Mouse (Mus musculus): Measurements from ENCODE around the gene Sept1. TPM values are rescaled to one million over a fixed set of nuclear protein-coding genes. Genes with fewer than 3 reads are reported as not detected.
"Not testable (repeated sequence)": the region's sequence is repeated elsewhere in the genome, so short reads cannot be mapped to it uniquely, and the experiment has no call there.

Sept1 gene
- total and polyA plus RNA-seq, 3 experiments, result 30.6 to 116 TPM; not detected in 1

DNA sequence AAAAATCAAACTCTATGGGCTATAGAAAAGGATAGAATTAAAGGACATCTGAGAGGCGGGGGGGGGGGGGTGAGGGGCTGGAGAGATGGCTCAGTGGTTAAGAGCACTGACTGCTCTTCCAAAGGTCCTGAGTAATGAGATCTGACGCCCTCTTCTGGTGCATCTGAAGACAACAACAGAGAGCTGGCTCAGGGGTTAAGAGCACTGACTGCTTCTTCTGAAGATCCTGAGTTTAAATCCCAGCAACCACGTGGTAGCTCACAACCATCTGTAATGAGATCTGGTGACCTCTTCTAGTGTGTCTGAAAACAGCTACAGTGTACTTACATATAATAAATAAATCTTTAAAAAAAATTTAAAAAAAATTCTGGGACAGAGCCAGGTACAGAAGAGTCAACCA, 51.2 kb downstream of the Sept1 start:
- H3K36me3 ChIP-seq (ENCODE audit: control insufficient read depth in 1 of 2, insufficient read depth in 2 of 2, low read length in 2 of 2), result peaks cover 0 to 53% of the 10 kb centered on the region in 2 experiments; a peak in 2 of 4 replicates
- H3K9me3 ChIP-seq (replicated peaks; ENCODE audit: insufficient read depth, low read length); H3K4me3 ChIP-seq (ENCODE audit: control insufficient read depth in 1 of 2, insufficient read depth in 1 of 2, low read depth in 2 of 2, low read length in 2 of 2); H3K27me3 ChIP-seq (ENCODE audit: control insufficient read depth in 1 of 2, insufficient read depth in 2 of 2, low read length in 2 of 2); H3K79me2 ChIP-seq (ENCODE audit: control insufficient read depth, insufficient read depth, low read length, poor library complexity); H3K9ac ChIP-seq (ENCODE audit: control insufficient read depth, low read depth, low read length, poor library complexity, severe bottlenecking): not testable (repeated sequence)
- H3K27ac ChIP-seq (ENCODE audit: control insufficient read depth, low read depth, low read length), result peak overlapping the region; percentile 92; the same call in 1 of the 2 replicates
- H3K4me1 ChIP-seq (ENCODE audit: control insufficient read depth in 1 of 2, insufficient read depth in 2 of 2, low read length in 2 of 2), result peaks cover 36 to 51% of the 10 kb centered on the region in 2 experiments
- peak; percentile 42; the same call in 1 of the 2 replicates for TF ChIP-seq USF1 (IDR thresholded peaks at IDR 0.05; ENCODE audit: low read depth, low read length)
- TF ChIP-seq SMC3 (IDR thresholded peaks at IDR 0.05; ENCODE audit: low read depth, low read length), result peak; percentile 36
- TF ChIP-seq MYC (IDR thresholded peaks at IDR 0.05; ENCODE audit: low read depth, low read length), result peak; percentile 61
- TF ChIP-seq MXI1 (IDR thresholded peaks at IDR 0.05; ENCODE audit: low read depth, low read length), result peak; percentile 94
- peak; percentile 46 for TF ChIP-seq MAX (IDR thresholded peaks at IDR 0.05; ENCODE audit: low read length)
- TF ChIP-seq RAD21 (IDR thresholded peaks at IDR 0.05; ENCODE audit: low read depth, low read length), result peak; percentile 40
- TF ChIP-seq CTCF (IDR thresholded peaks at IDR 0.05 in 2 of 3, conservative IDR thresholded peaks at IDR 0.05 in 1 of 3; ENCODE audit: control insufficient read depth in 1 of 3, insufficient read depth in 1 of 3, low read depth in 2 of 3, low read length in 3 of 3, poor library complexity in 1 of 3, severe bottlenecking in 1 of 3), result peak; percentile 24 to 50 (median 39); a peak in 5 of 6 replicates
- peak; percentile 75 for DNase-seq (ENCODE audit: low read depth, low spot score)

DNA sequence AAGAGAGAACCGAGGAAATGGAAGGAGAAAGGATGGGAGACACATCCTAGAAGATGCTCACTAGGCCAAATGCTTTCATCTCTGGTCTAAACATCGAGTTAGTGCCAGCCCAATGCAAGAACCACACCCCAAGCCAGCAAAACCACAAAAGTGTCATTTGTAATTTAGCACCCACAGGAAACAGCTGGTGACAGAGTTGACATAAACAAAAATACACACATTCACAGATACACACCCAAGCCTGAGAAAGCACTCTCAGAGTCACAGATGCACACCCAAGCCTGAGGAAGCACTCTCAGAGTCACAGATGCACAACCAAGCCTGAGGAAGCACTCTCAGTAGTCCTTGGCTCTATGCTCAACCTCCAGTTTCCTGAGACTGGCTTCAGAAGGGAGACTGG, 52.1 kb downstream of the Sept1 start:
- H3K9ac ChIP-seq (ENCODE audit: control insufficient read depth, low read depth, low read length, poor library complexity, severe bottlenecking), result no peak overlapping the region; the same call in 1 of the 2 replicates
- H3K27ac ChIP-seq (ENCODE audit: control insufficient read depth, low read depth, low read length), result peak overlapping the region; percentile 63
- DNase-seq (ENCODE audit: low read depth, low spot score), result peak; percentile 78
- H3K4me3 ChIP-seq (ENCODE audit: control insufficient read depth in 1 of 2, insufficient read depth in 1 of 2, low read depth in 2 of 2, low read length in 2 of 2), result no peak overlapping the region
- no peaks in the 10 kb centered on the region for H3K27me3 ChIP-seq (ENCODE audit: control insufficient read depth in 1 of 2, insufficient read depth in 2 of 2, low read length in 2 of 2)
- H3K4me1 ChIP-seq (ENCODE audit: control insufficient read depth in 1 of 2, insufficient read depth in 2 of 2, low read length in 2 of 2), result peaks cover 36 to 51% of the 10 kb centered on the region in 2 experiments
- H3K36me3 ChIP-seq (ENCODE audit: control insufficient read depth in 1 of 2, insufficient read depth in 2 of 2, low read length in 2 of 2), result peaks cover 0 to 52% of the 10 kb centered on the region in 2 experiments; a peak in 2 of 4 replicates
- no peaks in the 10 kb centered on the region for H3K9me3 ChIP-seq (replicated peaks; ENCODE audit: insufficient read depth, low read length)
- no peaks in the 10 kb centered on the region; the same call in 1 of the 2 replicates for H3K79me2 ChIP-seq (ENCODE audit: control insufficient read depth, insufficient read depth, low read length, poor library complexity)
- peak; percentile 60 for TF ChIP-seq TCF12 (IDR thresholded peaks at IDR 0.05; ENCODE audit: low read depth, low read length)
- TF ChIP-seq JUND (IDR thresholded peaks at IDR 0.05; ENCODE audit: low read depth, low read length), result no peak
- no peak for TF ChIP-seq GABPA (IDR thresholded peaks at IDR 0.05; ENCODE audit: low read depth, low read length)
- TF ChIP-seq E2F4 (IDR thresholded peaks at IDR 0.05; ENCODE audit: borderline replicate concordance, low read depth, low read length), result no peak
- TF ChIP-seq HCFC1 (IDR thresholded peaks at IDR 0.05; ENCODE audit: low read depth, low read length), result peak; percentile 32; the same call in 1 of the 2 replicates
- no peak for TF ChIP-seq SMC3 (IDR thresholded peaks at IDR 0.05; ENCODE audit: low read depth, low read length)
- TF ChIP-seq NELFE (IDR thresholded peaks at IDR 0.05; ENCODE audit: low read depth, low read length), result no peak
- TF ChIP-seq SIN3A (IDR thresholded peaks at IDR 0.05; ENCODE audit: low read length), result peak; percentile 92
- no peak for TF ChIP-seq KAT2A (conservative IDR thresholded peaks at IDR 0.05; ENCODE audit: low read depth, low read length)
- 0 out of 2 replicates have a peak, but pooled peaks have one; percentile 0 for TF ChIP-seq ZC3H11A (IDR thresholded peaks at IDR 0.05; ENCODE audit: low read depth, low read length)
- TF ChIP-seq USF1 (IDR thresholded peaks at IDR 0.05; ENCODE audit: low read depth, low read length), result no peak
- TF ChIP-seq ZKSCAN1 (IDR thresholded peaks at IDR 0.05; ENCODE audit: low read depth, low read length), result no peak
- TF ChIP-seq MEF2A (IDR thresholded peaks at IDR 0.05; ENCODE audit: extremely low read depth, insufficient replicate concordance, low read depth, low read length, poor library complexity, severe bottlenecking), result 0 out of 2 replicates have a peak, but pooled peaks have one; percentile 26
- TF ChIP-seq ZMIZ1 (IDR thresholded peaks at IDR 0.05; ENCODE audit: low read depth, low read length), result no peak
- peak in 1 of 2 experiments; percentile 74; a peak in 2 of 4 replicates for TF ChIP-seq EP300 (IDR thresholded peaks at IDR 0.05; ENCODE audit: low read depth in 1 of 2, low read length in 2 of 2)
- peak; percentile 100 for TF ChIP-seq ETS1 (IDR thresholded peaks at IDR 0.05; ENCODE audit: low read depth, low read length)
- no peak for TF ChIP-seq CHD1 (IDR thresholded peaks at IDR 0.05; ENCODE audit: low read depth, low read length)
- no peak for TF ChIP-seq ELF1 (IDR thresholded peaks at IDR 0.05; ENCODE audit: low read depth, low read length)
- TF ChIP-seq TAL1 (IDR thresholded peaks at IDR 0.05; ENCODE audit: low read length), result peak; percentile 58
- 0 out of 2 replicates have a peak, but pooled peaks have one; percentile 5 for TF ChIP-seq GATA1 (IDR thresholded peaks at IDR 0.05; ENCODE audit: low read depth, low read length)
- TF ChIP-seq RCOR1 (IDR thresholded peaks at IDR 0.05; ENCODE audit: low read depth, low read length), result no peak; the same call in 1 of the 2 replicates
- TF ChIP-seq UBTF (IDR thresholded peaks at IDR 0.05; ENCODE audit: borderline replicate concordance, insufficient read depth, low read depth, low read length), result no peak
- peak; percentile 29; the same call in 1 of the 2 replicates for TF ChIP-seq MAFK (IDR thresholded peaks at IDR 0.05; ENCODE audit: borderline replicate concordance, low read depth, low read length)
- TF ChIP-seq CTCF (IDR thresholded peaks at IDR 0.05 in 2 of 3, conservative IDR thresholded peaks at IDR 0.05 in 1 of 3; ENCODE audit: control insufficient read depth in 1 of 3, insufficient read depth in 1 of 3, low read depth in 2 of 3, low read length in 3 of 3, poor library complexity in 1 of 3, severe bottlenecking in 1 of 3), result no peak
- TF ChIP-seq TBP (IDR thresholded peaks at IDR 0.05; ENCODE audit: low read depth, low read length), result no peak
- TF ChIP-seq RAD21 (IDR thresholded peaks at IDR 0.05; ENCODE audit: low read depth, low read length), result no peak
- TF ChIP-seq MYC (IDR thresholded peaks at IDR 0.05; ENCODE audit: low read depth, low read length), result no peak
- no peak for TF ChIP-seq POLR2AphosphoS2 (IDR thresholded peaks at IDR 0.05; ENCODE audit: low read length)

Data from MEL (cell line).